Mouse (Mus musculus) intestine, postnatal 0 days (tissue): Measurements from ENCODE around the gene Acat1. TPM values are rescaled to one million over a fixed set of nuclear protein-coding genes. Genes with fewer than 3 reads are reported as not detected.

Source experiments
- ATAC-seq: fragments of 200-750 bp; cut with Nextera tagmentation; 2 replicates; pipeline ENCODE4 v1.8.0; 2017; ENCODE audit warnings: mild to moderate bottlenecking, moderate TSS enrichment, moderate library complexity
- H3K27ac ChIP-seq: fragments of 300-500 bp; sonication (generic); 2 replicates; pipeline ENCODE4 v1.5.1; 2014; ENCODE audit warnings: mild to moderate bottlenecking, low read depth, low read length, moderate library complexity
- H3K27me3 ChIP-seq: fragments of 300-500 bp; sonication (generic); replicated peaks from 2 replicates; pipeline ENCODE4 v1.6.1; 2014; ENCODE audit warnings: low read length, mixed read lengths; ENCODE audit not compliant: control insufficient read depth, insufficient read depth
- H3K36me3 ChIP-seq: fragments of 300-500 bp; sonication (generic); 2 replicates; pipeline ENCODE4 v1.6.1; 2014; ENCODE audit warnings: mild to moderate bottlenecking, moderate library complexity; ENCODE audit not compliant: control insufficient read depth, insufficient read depth
- H3K4me1 ChIP-seq: fragments of 300-500 bp; sonication (generic); replicated peaks from 2 replicates; pipeline ENCODE4 v1.6.1; 2014; ENCODE audit warnings: antibody characterized with exemption, low read length, mixed read lengths; ENCODE audit not compliant: control insufficient read depth, insufficient read depth
- H3K4me2 ChIP-seq: fragments of 300-500 bp; sonication (generic); replicated peaks from 2 replicates; pipeline ENCODE4 v1.6.1; 2014; ENCODE audit warnings: low read depth, mild to moderate bottlenecking, moderate library complexity
- H3K4me3 ChIP-seq: fragments of 300-500 bp; sonication (generic); 2 replicates; pipeline ENCODE4 v1.5.1; 2014; ENCODE audit warnings: low read depth, low read length
- H3K9ac ChIP-seq: fragments of 300-500 bp; sonication (generic); 2 replicates; pipeline ENCODE4 v1.6.1; 2014; ENCODE audit warnings: mild to moderate bottlenecking, low read depth, low read length
- H3K9me3 ChIP-seq: fragments of 300-500 bp; sonication (generic); 2 replicates; pipeline ENCODE4 v1.6.1; 2016; ENCODE audit warnings: mixed run types; ENCODE audit not compliant: control insufficient read depth
- CTCF ChIP-seq: sonication (generic); IDR thresholded peaks from 2 replicates; pipeline ENCODE4 v1.5.1; 2016; ENCODE audit warnings: low read depth, mild to moderate bottlenecking, control low read depth, antibody characterized with exemption, moderate library complexity
- WGBS: fragments of 180-500 bp; shearing (Covaris S2); extraction: QIAGEN DNeasy Blood & Tissue Kit; methylation state at CpG from one replicate; pipeline ENCODE4 v1.1.7; 2014; 5-methylcytosine and 5-hydroxymethylcytosine counted together
- polyA plus RNA-seq: library from polyadenylated mRNA; unstranded; fragments of >200 nt; fragmentation: Nextera tagmentation; extraction: Ambion mirVana; gene quantifications from 2 replicates; pipeline ENCODE4 v1.2.1, GENCODE M21; 2015

The Acat1 gene
- polyA plus RNA-seq, 1 experiment from 2014 or later, result 207 TPM

DNA sequence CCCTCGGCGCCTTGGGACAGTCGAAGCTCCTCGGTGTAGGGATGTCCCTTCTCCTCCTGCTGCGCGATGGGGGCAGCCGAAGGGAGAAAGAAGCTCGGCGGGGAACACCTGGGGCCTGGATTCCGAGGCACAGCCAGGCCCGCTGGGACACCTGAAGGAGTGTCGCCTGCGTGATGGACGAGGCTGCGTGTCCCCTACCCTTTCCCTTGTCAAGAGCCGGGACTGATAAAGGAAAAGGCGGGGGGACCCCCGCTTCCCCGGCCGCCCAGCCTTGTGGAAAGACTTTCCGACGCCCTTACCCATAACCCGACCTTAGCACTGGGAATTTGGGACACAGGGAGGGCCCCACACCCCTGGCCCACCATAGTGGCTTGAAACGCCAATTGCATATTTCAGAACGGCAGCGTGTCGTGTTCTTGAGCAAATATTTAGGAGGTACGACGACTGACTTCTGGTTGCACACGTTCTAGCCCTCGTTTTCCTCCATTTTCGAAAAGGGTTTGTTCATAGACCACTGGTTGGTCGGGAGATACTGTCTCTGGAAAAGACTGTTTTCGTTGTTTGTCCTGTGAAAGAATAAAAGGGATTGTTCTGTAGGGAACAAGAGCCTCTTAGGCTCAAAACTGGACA, 72.7 kb downstream of the Acat1 start:
- H3K36me3 ChIP-seq, result no peaks in the 10 kb centered on the region
- H3K9ac ChIP-seq, result peak overlapping the region; percentile 84
- under 1% methylated on average over 30 of the region's 34 CpGs for WGBS
- H3K27me3 ChIP-seq, result no peaks in the 10 kb centered on the region
- no peak; the same call in none of the 2 replicates for ATAC-seq
- peak overlapping the region; percentile 92 for H3K4me2 ChIP-seq
- H3K4me3 ChIP-seq, result peak overlapping the region; percentile 89
- no peaks in the 10 kb centered on the region for H3K9me3 ChIP-seq
- no peak for TF ChIP-seq CTCF
- peak overlapping the region; percentile 88 for H3K27ac ChIP-seq
- H3K4me1 ChIP-seq, result no peaks in the 10 kb centered on the region

DNA sequence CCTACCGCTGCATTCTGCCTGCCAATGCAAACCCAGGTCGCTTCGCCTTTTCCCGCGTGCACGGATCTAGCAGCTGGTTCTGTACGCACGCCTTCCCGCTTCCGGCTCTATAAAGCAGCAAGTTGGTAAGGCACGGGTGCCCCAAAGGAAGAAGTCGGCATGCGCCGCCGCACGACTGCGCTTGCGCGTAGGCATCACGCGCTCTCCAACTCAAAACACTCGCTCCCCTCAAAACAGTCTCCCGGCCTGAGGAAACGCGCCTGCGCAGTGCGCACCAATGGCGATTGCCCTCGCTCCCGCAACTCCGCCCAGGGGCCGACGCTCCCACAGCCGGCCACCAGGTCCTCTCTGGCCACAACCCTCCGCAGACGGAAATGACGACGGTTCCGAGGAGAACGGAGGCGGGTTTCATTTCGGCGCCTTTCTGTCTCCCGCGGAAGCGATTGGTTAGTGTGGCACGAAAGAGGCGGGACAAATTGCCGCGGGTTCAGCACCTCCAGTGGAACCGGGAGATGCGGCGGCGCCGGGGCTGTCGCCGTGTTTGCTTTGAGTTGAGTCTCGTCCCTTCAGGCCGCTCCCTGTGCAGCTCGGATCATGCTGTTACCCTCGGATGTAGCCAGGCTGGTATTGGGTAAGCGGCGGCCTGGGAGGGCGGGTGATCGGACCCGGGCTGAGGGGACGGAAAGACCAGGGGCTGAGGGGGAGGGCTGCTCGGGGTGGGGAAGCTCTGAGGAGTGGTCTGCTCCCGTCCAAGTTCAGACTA, 73.4 kb downstream of the Acat1 start, which contains the start of the genes Atm and Npat:
Atm (minus strand) TSS at position 183 of the 763 bp plus-strand sequence.
Npat (plus strand) TSS at position 490 of the 763 bp plus-strand sequence.
- WGBS, result under 1% methylated on average over 69 of the region's 69 CpGs
- peak within 1 kb of the TSS; percentile 89 for H3K4me3 ChIP-seq
- peak within 1 kb of the TSS; percentile 84 for H3K9ac ChIP-seq
- peak; percentile 99 for ATAC-seq
- H3K4me1 ChIP-seq, result no peaks in the 10 kb centered on the region
- H3K9me3 ChIP-seq, result no peaks in the 10 kb centered on the region
- peak; percentile 51 for TF ChIP-seq CTCF
- peak within 1 kb of the TSS; percentile 88 for H3K27ac ChIP-seq
- no peaks in the 10 kb centered on the region for H3K36me3 ChIP-seq
- H3K4me2 ChIP-seq, result peak within 1 kb of the TSS; percentile 92
- no peaks in the 10 kb centered on the region for H3K27me3 ChIP-seq

DNA sequence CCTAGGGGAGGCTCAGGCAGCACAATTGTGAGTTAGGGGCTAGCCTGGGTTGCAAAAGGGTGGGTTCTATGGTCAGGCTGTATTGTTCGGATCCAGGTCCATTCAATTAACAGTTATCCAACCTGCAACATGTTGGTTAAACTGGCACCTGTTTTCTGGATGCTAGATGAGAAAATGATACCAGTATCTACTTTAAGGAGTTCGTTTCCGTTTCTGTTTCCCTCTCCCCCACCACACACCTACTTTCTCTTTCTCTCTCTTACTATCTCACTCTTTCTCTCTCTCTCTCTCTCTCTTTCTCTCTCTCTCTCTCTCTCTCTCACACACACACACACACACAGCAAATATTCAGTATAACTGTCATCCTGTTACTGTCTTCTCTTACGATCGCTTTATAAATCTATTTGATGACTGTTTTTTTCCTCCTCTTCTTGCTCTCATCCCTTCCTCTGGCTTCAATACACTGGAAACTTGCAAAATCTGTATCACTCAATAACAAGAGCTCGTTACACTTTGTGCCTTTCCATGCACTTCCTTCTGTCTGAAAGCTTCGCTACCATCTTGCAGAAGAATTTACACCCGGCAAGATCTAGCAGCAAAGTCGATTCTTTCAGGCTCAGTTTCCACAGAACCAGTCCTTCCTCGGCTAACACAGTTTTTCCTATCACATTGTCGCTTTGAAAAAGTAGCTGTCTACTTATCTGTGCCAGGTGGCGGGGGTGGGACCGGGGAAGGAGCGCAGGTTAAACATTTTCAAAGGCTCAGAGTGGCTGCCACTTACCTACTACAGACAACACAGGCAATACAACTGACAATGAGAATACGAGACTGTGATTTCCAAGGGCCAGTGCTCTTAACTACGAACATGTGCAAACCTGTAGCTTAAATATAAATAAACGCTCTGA, 74.5 kb downstream of the Acat1 start:
- no peak for ATAC-seq
- H3K4me3 ChIP-seq, result peak overlapping the region; percentile 89
- H3K36me3 ChIP-seq, result no peaks in the 10 kb centered on the region
- H3K27ac ChIP-seq, result peak overlapping the region; percentile 73
- H3K4me1 ChIP-seq, result no peaks in the 10 kb centered on the region
- H3K9me3 ChIP-seq, result no peaks in the 10 kb centered on the region
- peak overlapping the region; percentile 88 for H3K4me2 ChIP-seq
- TF ChIP-seq CTCF, result no peak
- peak overlapping the region; percentile 24 for H3K9ac ChIP-seq
- WGBS, result 8% methylated on average over 17 of the region's 17 CpGs
- H3K27me3 ChIP-seq, result no peaks in the 10 kb centered on the region

Other genes with a start within 250 kb of the Acat1 start
- gene Kdelc2, start 226.4 kb downstream of the Acat1 start, polyA plus RNA-seq, result 10.5 and 11.7 TPM in 2 replicates
- 0.26 and 0.58 TPM in 2 replicates for gene 4930550C14Rik, start 208.1 kb downstream of the Acat1 start, polyA plus RNA-seq
- 4.2 and 5.0 TPM in 2 replicates for gene Atm, start 73.6 kb downstream of the Acat1 start, polyA plus RNA-seq
- gene Npat, start 73.3 kb downstream of the Acat1 start, polyA plus RNA-seq, result 4.2 and 4.8 TPM in 2 replicates
- 19.0 and 20.2 TPM in 2 replicates for gene Cul5, start 59.6 kb upstream of the Acat1 start, polyA plus RNA-seq
- 0.25 and 0.33 TPM in 2 replicates for gene Rab39, start 95.8 kb upstream of the Acat1 start, polyA plus RNA-seq
- 32.9 and 33.1 TPM in 2 replicates for gene Slc35f2, start 161.2 kb upstream of the Acat1 start, polyA plus RNA-seq
- 0.31 TPM in 1 of 2 replicates, not detected in the other for gene Sln, start 239.8 kb upstream of the Acat1 start, polyA plus RNA-seq